Mouse (Mus musculus) lung, adult 2 months (tissue): ENCODE results near the gene Ero1lb.
"Not testable (repeated sequence)": the region's sequence is repeated elsewhere in the genome, so short reads cannot be mapped to it uniquely, and the experiment has no call there.

Source experiments
- CTCF ChIP-seq: fragments of 200-500 bp; IDR thresholded peaks from 2 replicates; pipeline ENCODE4 v1.5.1; 2011; ENCODE audit warnings: mild to moderate bottlenecking, low read length, control low read depth; ENCODE audit not compliant: insufficient read depth
- POLR2A ChIP-seq: fragments of 200-500 bp; IDR thresholded peaks from 2 replicates; pipeline ENCODE4 v1.6.1; 2011; ENCODE audit warnings: low read depth, mild to moderate bottlenecking, control low read depth, low read length, borderline replicate concordance; ENCODE audit errors: extremely low read depth

DNA sequence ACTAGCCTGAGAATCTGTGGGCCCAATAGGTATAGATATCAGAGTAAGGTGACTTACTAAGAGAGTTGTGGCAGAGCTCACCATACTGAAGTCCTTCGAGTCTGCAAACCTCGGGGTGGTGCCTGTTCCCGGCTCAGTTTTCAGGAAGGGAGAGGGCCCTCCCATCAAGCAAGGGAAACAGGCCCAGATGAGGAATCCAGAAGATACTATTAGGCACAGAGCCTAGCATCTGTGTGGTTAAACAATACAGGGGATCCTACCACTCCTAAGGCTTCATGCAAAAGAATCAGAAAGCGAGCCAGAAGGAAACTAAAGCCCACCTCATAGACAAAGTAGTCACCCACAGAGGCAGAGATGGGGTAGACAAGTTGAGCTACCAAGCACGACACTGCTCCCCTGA lies 81.0 kb downstream of the Ero1lb start:
- not testable (repeated sequence) for TF ChIP-seq POLR2A, CTCF
